Mouse (Mus musculus) heart, embryonic 12.5 days (tissue): ENCODE measurements around the gene Dhx34. TPM values are rescaled to one million over a fixed set of nuclear protein-coding genes. Genes with fewer than 3 reads are reported as not detected.

Source experiments
- polyA plus RNA-seq: library from polyadenylated mRNA; unstranded; fragments of >200 nt; fragmentation: Nextera tagmentation; extraction: Ambion mirVana; gene quantifications from 2 replicates; pipeline ENCODE4 v1.2.1, GENCODE M21; 2016

Dhx34 gene
- polyA plus RNA-seq, 1 experiment from 2014 or later = 11.9 TPM

Other genes starting within 250 kb of the Dhx34 start
- gene Bicra, start 174.1 kb downstream of the Dhx34 start, polyA plus RNA-seq = 5.9 and 6.4 TPM in 2 replicates
- gene Zfp541, start 160.2 kb downstream of the Dhx34 start, polyA plus RNA-seq = 0.05 TPM in 1 of 2 replicates, not detected in the other
- 144 and 159 TPM in 2 replicates for gene Napa, start 123.6 kb downstream of the Dhx34 start, polyA plus RNA-seq
- 29.4 and 31.0 TPM in 2 replicates for gene Kptn, start 102.1 kb downstream of the Dhx34 start, polyA plus RNA-seq
- 0.28 and 0.30 TPM in 2 replicates for gene Slc8a2, start 92.2 kb downstream of the Dhx34 start, polyA plus RNA-seq
- 18.2 and 21.5 TPM in 2 replicates for gene Meis3, start 46.9 kb downstream of the Dhx34 start, polyA plus RNA-seq
- gene C5ar2, start 22.1 kb upstream of the Dhx34 start, polyA plus RNA-seq = 0.85 and 1.1 TPM in 2 replicates
- 1.1 and 1.8 TPM in 2 replicates for gene C5ar1, start 37.5 kb upstream of the Dhx34 start, polyA plus RNA-seq
- gene Inafm1, start 51.6 kb upstream of the Dhx34 start, polyA plus RNA-seq = 11.0 and 12.1 TPM in 2 replicates
- gene Ccdc9, start 64.8 kb upstream of the Dhx34 start, polyA plus RNA-seq = 24.3 and 31.2 TPM in 2 replicates
- gene Bbc3, start 86.4 kb upstream of the Dhx34 start, polyA plus RNA-seq = 9.8 and 10.4 TPM in 2 replicates
- gene Sae1, start 165.8 kb upstream of the Dhx34 start, polyA plus RNA-seq = 232 and 254 TPM in 2 replicates
- 14.3 and 14.9 TPM in 2 replicates for gene Zc3h4, start 178.9 kb upstream of the Dhx34 start, polyA plus RNA-seq
- 79.0 and 83.6 TPM in 2 replicates for gene Tmem160, start 230.7 kb upstream of the Dhx34 start, polyA plus RNA-seq